Mouse (Mus musculus) small intestine, adult 2 months (tissue): Measurements from ENCODE around the gene Tmem258. TPM values are rescaled to one million over a fixed set of nuclear protein-coding genes. Genes with fewer than 3 reads are reported as not detected.

Experiments used
- H3K27ac ChIP-seq: fragments of 200-500 bp; 2 replicates; pipeline ENCODE4 v1.5.1; 2012; ENCODE audit warnings: low read depth, low read length, control low read depth, inconsistent platforms; ENCODE audit not compliant: insufficient read depth
- H3K27me3 ChIP-seq: fragments of 200-500 bp; 2 replicates; pipeline ENCODE4 v1.6.1; 2012; ENCODE audit warnings: mild to moderate bottlenecking, moderate library complexity, low read length, inconsistent platforms; ENCODE audit not compliant: control insufficient read depth, insufficient read depth
- H3K36me3 ChIP-seq: fragments of 200-500 bp; 2 replicates; pipeline ENCODE4 v1.6.1; 2012; ENCODE audit warnings: mild to moderate bottlenecking, low read length, control low read depth, inconsistent platforms; ENCODE audit not compliant: control insufficient read depth, insufficient read depth
- H3K4me1 ChIP-seq: fragments of 200-500 bp; 2 replicates; pipeline ENCODE4 v1.6.1; 2012; ENCODE audit warnings: low read length, inconsistent platforms, mixed read lengths; ENCODE audit not compliant: control insufficient read depth, insufficient read depth, insufficient read length
- H3K4me3 ChIP-seq: fragments of 200-500 bp; 2 replicates; pipeline ENCODE4 v1.5.1; 2012; ENCODE audit warnings: low read depth, mild to moderate bottlenecking, control low read depth, inconsistent platforms, low read length, moderate library complexity
- CTCF ChIP-seq: fragments of 200-500 bp; IDR thresholded peaks from 2 replicates; pipeline ENCODE4 v1.5.1; 2012; ENCODE audit warnings: low read depth, mild to moderate bottlenecking, control low read depth, inconsistent platforms, low read length, moderate library complexity, mixed read lengths; ENCODE audit not compliant: insufficient replicate concordance, insufficient read length; ENCODE audit errors: extremely low read depth
- POLR2A ChIP-seq: fragments of 200-500 bp; IDR thresholded peaks from 2 replicates; pipeline ENCODE4 v1.6.1; 2012; ENCODE audit warnings: low read depth, mild to moderate bottlenecking, control low read depth, inconsistent platforms, low read length, moderate library complexity
- WGBS: fragments of 180-500 bp; shearing (Covaris S2); methylation state at CpG from one replicate; pipeline ENCODE4 v1.1.7; 2018; 5-methylcytosine and 5-hydroxymethylcytosine counted together
- polyA plus RNA-seq: library from polyadenylated mRNA; depleted of rRNA; stranded (reverse); fragments of >200 nt; gene quantifications from 2 replicates; pipeline ENCODE4 v1.2.3, GENCODE M21; 2012

Gene Tmem258
- polyA plus RNA-seq, 1 experiment = 67.1 TPM

DNA sequence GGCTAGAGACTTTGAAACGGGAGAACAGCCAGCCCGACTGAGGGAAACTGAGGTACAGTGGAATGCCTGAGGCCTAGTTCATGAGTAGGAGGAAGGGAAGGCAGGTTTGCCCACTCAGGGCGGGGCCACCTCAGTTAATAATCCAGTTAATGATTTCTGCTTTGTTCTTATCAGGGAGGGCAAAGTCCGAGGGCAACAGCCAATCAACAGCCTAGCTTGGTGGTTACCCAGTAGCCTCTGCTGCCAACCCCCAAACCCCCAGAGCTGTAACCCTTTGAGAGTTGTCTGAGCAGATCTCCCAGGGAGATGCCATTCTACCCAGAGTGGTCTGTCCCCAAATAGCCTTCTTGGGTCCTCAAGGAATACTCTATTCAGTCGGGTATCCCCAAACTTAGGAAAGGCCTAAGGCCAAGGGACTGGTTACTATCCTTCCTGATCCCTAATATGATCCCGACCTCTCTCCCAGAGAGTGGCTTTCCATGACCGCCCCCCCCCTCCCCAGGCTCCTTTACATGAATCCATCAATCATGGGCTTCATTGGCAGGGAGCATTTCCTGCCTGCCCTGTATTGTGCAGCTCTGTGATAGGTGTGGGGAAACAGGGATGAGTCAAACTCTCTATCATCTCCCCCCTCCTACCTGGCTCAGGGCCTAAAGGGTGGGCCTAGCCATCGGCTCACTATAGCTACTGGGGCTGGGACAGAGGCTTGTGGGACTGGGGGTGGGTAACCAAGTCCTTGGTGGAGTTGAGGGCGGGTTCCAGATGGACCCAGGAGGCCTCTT, 32.2 kb downstream of the Tmem258 start:
- WGBS = 31% methylated on average over 9 of the region's 9 CpGs
- Histone ChIP-seq H3K4me3 (no peak overlapping the region), H3K36me3 (0 out of 2 replicates have a peak, but pooled peaks cover 6% of the 10 kb centered on the region), H3K27me3 (no peaks in the 10 kb centered on the region), H3K27ac (peak overlapping the region; percentile 91), H3K4me1 (peaks cover 30% of the 10 kb centered on the region)
- TF ChIP-seq POLR2A = no peak
- TF ChIP-seq CTCF = no peak

DNA sequence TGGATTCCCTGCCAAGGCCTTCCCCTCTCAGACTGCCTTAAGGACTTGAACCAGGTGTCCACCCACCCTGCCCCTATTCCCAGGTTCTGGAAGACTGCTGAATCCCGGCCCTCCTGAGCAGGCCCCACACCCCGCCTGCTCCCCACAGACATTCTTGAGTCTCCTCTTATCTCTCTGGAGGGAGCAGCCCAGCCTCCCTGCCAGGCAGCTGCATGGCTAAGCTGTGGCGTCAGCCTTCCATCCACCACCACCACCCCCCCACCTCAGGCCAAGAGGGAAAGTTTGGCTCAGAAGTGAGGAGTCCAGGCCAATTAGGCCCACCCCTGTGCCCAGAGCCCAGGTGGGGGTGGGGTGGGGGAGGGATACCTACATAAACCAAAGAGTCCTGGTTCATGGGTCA, 34.7 kb downstream of the Tmem258 start:
- 0 out of 2 replicates have a peak, but pooled peaks cover 2% of the 10 kb centered on the region for H3K36me3 ChIP-seq
- peak overlapping the region; percentile 7 for H3K4me3 ChIP-seq
- TF ChIP-seq POLR2A (no peak), CTCF (no peak)
- 18% methylated on average over 3 of the region's 3 CpGs for WGBS
- H3K4me1 ChIP-seq = peaks cover 30% of the 10 kb centered on the region
- no peaks in the 10 kb centered on the region for H3K27me3 ChIP-seq
- peak overlapping the region; percentile 16; the same call in 1 of the 2 replicates for H3K27ac ChIP-seq

DNA sequence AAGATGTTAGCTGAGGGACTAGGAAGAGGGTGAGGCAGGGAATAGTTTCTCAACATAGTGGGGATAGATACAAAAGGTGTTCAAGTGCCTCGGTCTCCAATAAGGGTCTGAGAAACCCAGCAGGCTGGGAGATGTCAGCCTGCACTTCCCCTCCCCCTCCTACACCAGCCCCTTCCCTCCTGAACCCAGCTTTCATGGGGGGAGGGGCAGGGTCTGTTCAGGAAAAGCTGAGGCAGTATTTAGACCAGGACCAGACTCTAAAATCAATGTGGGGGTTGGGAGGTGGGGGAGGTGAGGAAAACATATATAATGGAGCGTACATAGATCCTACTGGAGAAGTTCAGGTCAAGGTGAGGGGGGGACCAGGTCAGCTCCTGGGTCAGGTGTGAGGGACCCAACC, 35.6 kb downstream of the Tmem258 start:
- Histone ChIP-seq H3K27me3 (no peaks in the 10 kb centered on the region), H3K4me1 (peaks cover 30% of the 10 kb centered on the region), H3K27ac (peak overlapping the region; percentile 7; the same call in 1 of the 2 replicates), H3K4me3 (peak overlapping the region; percentile 71), H3K36me3 (no peaks in the 10 kb centered on the region)
- no peak for TF ChIP-seq POLR2A
- no peak for TF ChIP-seq CTCF
- 34% methylated on average over 2 of the region's 2 CpGs for WGBS

DNA sequence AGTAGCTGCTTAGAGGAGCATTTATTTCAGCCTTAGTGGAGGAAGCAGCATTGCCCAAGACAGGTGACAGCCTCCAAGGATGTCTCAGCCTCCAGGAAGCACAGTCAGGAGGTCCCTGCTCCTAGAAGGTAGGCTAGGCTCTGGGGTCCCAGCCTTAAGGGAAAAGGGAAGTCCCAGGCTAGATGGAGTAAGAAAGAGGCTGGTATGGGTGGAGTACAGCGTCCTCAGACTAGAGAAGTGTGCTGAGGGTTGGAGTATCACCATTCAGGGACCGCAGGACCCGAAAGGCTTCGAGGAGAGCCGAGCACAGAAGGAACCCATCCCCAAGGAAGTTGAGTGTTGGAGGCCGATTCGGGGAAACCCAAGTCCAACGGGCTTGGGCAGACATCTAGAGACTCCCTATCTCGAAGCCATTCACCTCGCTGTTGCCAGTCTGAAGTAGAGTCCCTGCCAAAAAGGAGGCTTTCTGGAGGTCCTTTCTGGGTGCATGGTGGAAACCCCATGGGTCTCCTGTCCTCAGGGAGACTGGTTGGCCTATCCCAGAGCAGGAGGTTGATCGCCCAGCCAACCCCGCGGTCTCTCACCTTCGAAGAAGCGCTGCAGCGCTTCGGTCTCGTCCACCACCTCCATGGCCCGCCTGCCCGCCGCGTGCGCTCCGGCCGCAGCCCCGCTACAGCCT, 36.3 kb downstream of the Tmem258 start:
- TF ChIP-seq CTCF (no peak), POLR2A (no peak)
- WGBS = under 1% methylated on average over 23 of the region's 26 CpGs
- H3K27me3 ChIP-seq = no peaks in the 10 kb centered on the region
- peak overlapping the region; percentile 4 for H3K27ac ChIP-seq
- peaks cover 25% of the 10 kb centered on the region for H3K4me1 ChIP-seq
- H3K4me3 ChIP-seq = peak overlapping the region; percentile 71
- no peaks in the 10 kb centered on the region for H3K36me3 ChIP-seq

DNA sequence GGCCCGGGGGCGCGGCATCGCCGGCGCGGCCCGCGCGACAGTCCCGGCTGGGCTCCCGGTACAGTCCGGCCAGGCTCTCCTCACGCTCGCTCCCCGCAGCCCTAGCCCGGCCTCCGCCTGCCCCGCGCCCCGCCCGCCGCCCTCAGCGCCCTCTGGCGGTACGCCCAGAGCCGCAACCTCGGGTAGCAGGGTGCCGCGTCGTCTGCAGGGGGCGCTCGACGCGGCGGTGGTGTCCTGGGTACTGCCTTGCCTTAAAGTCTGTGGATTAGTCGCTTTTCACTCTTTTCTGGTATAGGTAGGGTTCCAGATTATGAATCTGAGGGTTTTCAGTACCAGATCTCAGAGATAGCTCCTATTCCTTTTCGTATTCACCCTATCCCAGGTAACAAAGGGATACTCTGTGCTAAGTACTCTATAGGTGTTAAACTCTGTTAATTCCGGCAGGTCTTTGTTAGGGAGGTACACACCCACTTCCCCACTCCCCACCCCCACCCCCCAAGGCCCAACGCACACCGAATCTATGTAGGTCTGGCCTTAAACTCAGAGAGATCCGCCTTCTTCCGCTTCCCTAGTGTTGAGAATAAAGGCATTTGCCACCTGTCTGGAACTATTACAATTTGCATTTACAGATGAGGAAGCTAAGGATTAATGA, 37.0 kb downstream of the Tmem258 start, which contains the start of gene Myrf:
Myrf (minus strand) TSS at position 95 of the 652 bp plus-strand sequence.
- Histone ChIP-seq H3K4me3 (peak within 1 kb of the TSS; percentile 71), H3K27me3 (no peaks in the 10 kb centered on the region), H3K27ac (peak within 1 kb of the TSS; percentile 4), H3K36me3 (no peaks in the 10 kb centered on the region), H3K4me1 (peaks cover 20% of the 10 kb centered on the region)
- 7% methylated on average over 43 of the region's 43 CpGs for WGBS
- TF ChIP-seq POLR2A (no peak), CTCF (peak; percentile 99)

DNA sequence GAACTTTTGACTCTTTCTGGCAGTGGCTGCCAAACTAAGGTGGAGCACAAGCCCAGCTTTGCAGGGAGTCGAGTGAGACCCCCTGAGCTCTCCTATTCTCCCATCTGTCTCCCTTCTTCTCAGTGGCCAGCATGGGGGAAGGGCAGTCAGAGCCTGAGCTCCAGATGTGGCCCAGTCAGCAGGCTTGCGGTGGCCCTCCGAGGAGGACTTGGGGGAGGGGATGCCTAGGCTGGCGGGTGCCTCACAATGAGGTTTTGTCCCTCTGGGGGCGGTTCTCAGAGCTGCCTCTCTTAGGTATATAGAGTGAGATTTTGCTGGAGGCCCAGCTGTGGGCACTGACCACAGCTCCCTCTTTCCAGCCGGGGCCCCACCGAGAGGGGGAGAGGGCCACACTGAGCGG, 39.1 kb downstream of the Tmem258 start:
- TF ChIP-seq CTCF (no peak), POLR2A (no peak)
- H3K27ac ChIP-seq = no peak overlapping the region
- H3K4me3 ChIP-seq = no peak overlapping the region
- WGBS = 74% methylated on average over 8 of the region's 8 CpGs
- no peaks in the 10 kb centered on the region for H3K27me3 ChIP-seq
- peaks cover 6% of the 10 kb centered on the region for H3K4me1 ChIP-seq
- H3K36me3 ChIP-seq = no peaks in the 10 kb centered on the region
